Mouse (Mus musculus): ENCODE measurements around the gene Cdk6. TPM values are rescaled to one million over a fixed set of nuclear protein-coding genes. Genes with fewer than 3 reads are reported as not detected.
A peak's percentile ranks its signal among the peaks of the same experiment; 100 is the strongest.
"Not testable (repeated sequence)": the region's sequence is repeated elsewhere in the genome, so short reads cannot be mapped to it uniquely, and the experiment has no call there.

Gene Cdk6
- total RNA-seq, 2 experiments from 2014 or later = 9.5 to 17.1 TPM

- DNase-seq (ENCODE audit: low spot score in 2 of 2) = not testable (repeated sequence)
Measured at GRCm38 (mm10) chr5:3418183-3418582, 76.9 kb downstream of the Cdk6 start.

GRCm38 (mm10) chr5:3420094-3420831 is 79.0 kb downstream of the Cdk6 start:
- no peak for DNase-seq (ENCODE audit: low spot score in 2 of 2)

- DNase-seq (ENCODE audit: low spot score in 2 of 2) = no peak
Measured at GRCm38 (mm10) chr5:3420832-3421228, 79.5 kb downstream of the Cdk6 start.

GRCm38 (mm10) chr5:3433131-3433700 is 91.9 kb downstream of the Cdk6 start:
- peak in 1 of 2 experiments; percentile 35 for DNase-seq (ENCODE audit: low spot score in 2 of 2)

GRCm38 (mm10) chr5:3434105-3434504 is 92.8 kb downstream of the Cdk6 start:
- not testable (repeated sequence) for DNase-seq (ENCODE audit: low spot score in 2 of 2)

- DNase-seq (ENCODE audit: low spot score in 2 of 2) = not testable (repeated sequence)
Measured at GRCm38 (mm10) chr5:3438453-3439003, 97.2 kb downstream of the Cdk6 start.

GRCm38 (mm10) chr5:3439386-3439785 is 98.1 kb downstream of the Cdk6 start:
- DNase-seq (ENCODE audit: low spot score in 2 of 2) = not testable (repeated sequence)

- not testable (repeated sequence) for DNase-seq (ENCODE audit: low spot score in 2 of 2)
Measured at GRCm38 (mm10) chr5:3442524-3442923, 101.2 kb downstream of the Cdk6 start.

- DNase-seq (ENCODE audit: low spot score in 2 of 2) = not testable (repeated sequence)
Measured at GRCm38 (mm10) chr5:3451233-3451632, 109.9 kb downstream of the Cdk6 start.

GRCm38 (mm10) chr5:3453946-3454345 is 112.7 kb downstream of the Cdk6 start:
- not testable (repeated sequence) for DNase-seq (ENCODE audit: low spot score in 2 of 2)

GRCm38 (mm10) chr5:3460907-3461306 is 119.6 kb downstream of the Cdk6 start:
- no peak for DNase-seq (ENCODE audit: low spot score in 2 of 2)

- no peak for DNase-seq (ENCODE audit: low spot score in 2 of 2)
Measured at GRCm38 (mm10) chr5:3461401-3461800, 120.1 kb downstream of the Cdk6 start.

GRCm38 (mm10) chr5:3462897-3463757 is 121.8 kb downstream of the Cdk6 start:
- no peak for DNase-seq (ENCODE audit: low spot score in 2 of 2)

- DNase-seq (ENCODE audit: low spot score in 2 of 2) = no peak
Measured at GRCm38 (mm10) chr5:3463758-3464157, 122.5 kb downstream of the Cdk6 start.

GRCm38 (mm10) chr5:3466069-3466877 is 125.0 kb downstream of the Cdk6 start:
- DNase-seq (ENCODE audit: low spot score in 2 of 2) = no peak

- no peak for DNase-seq (ENCODE audit: low spot score in 2 of 2)
Measured at GRCm38 (mm10) chr5:3470866-3471265, 129.6 kb downstream of the Cdk6 start.

GRCm38 (mm10) chr5:3472311-3473156 is 131.2 kb downstream of the Cdk6 start:
- DNase-seq (ENCODE audit: low spot score in 2 of 2) = no peak

- no peak for DNase-seq (ENCODE audit: low spot score in 2 of 2)
Measured at GRCm38 (mm10) chr5:3477711-3478110, 136.4 kb downstream of the Cdk6 start.

GRCm38 (mm10) chr5:3478216-3478615 is 136.9 kb downstream of the Cdk6 start:
- no peak for DNase-seq (ENCODE audit: low spot score in 2 of 2)
